10 mouse cellular contexts compared by ENCODE assay signal in the genomic region with DNA sequence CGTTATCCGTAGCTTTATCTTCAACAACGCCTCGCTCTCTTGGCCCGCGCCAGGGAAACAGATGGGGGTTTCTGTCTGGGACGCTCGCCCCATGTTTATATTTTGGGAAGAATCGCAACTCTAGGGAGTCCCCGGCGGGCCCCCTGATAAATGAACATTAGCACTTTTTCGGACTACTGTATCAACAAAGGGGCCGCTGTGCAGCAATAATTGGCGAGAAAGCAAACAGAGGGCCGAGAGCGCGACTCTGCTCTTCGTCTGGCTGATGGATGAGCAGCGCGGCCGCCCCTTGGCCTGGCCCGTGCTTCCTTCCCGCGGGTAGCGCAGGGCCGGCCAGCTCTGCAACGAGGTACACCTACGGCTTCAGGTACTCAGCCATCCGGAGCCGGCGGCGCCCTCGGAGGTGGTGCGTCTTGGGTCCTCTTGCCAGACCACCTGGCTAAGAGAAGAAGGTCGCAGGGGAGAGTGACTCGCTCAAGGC. TPM values are rescaled to one million over a fixed set of nuclear protein-coding genes. Genes with fewer than 3 reads are reported as not detected.
DNase-seq lines count a peak whose midpoint lies in the region; ATAC-seq and TF ChIP-seq lines count a peak whose summit lies in the region.
"Had no signal": no experiment of that assay in that cellular context is flagged by ENCODE, and none has a peak within 500 bp of the region (broad histone marks: within the 10 kb centered on the region; RNA-seq: fewer than 3 reads in every experiment).

No protein-coding gene starts in this region.

- DNase-seq in embryo, embryonic 10 days (ENCODE audit: low spot score): peak; percentile 59
- peak; percentile 42 for DNase-seq in heart, postnatal 4 days
- DNase-seq in gastrocnemius, adult 2 months: no peak
- DNase-seq in left cerebral cortex, adult 9 months (ENCODE audit: low spot score in 2 of 2): no peak

- H3K4me2 ChIP-seq in kidney, embryonic 15.5 days: peak overlapping the region; percentile 37
- H3K4me2 ChIP-seq in kidney, embryonic 16.5 days (replicated peaks; ENCODE audit: low read depth, low read length): no peak overlapping the region
- H3K4me2 ChIP-seq: hindbrain, embryonic 12.5 days had no signal

- H3K9ac ChIP-seq in kidney, embryonic 15.5 days: no peak overlapping the region
- H3K9ac ChIP-seq in kidney, embryonic 16.5 days (replicated peaks; ENCODE audit: low read length): no peak overlapping the region
- H3K9ac ChIP-seq: hindbrain, embryonic 12.5 days had no signal

- peaks cover 17% of the 10 kb centered on the region for H3K4me1 ChIP-seq in kidney, embryonic 15.5 days
- H3K4me1 ChIP-seq in kidney, embryonic 16.5 days (ENCODE audit: insufficient read depth, low read length): peaks cover 7% of the 10 kb centered on the region; the same call in 1 of the 2 replicates
- H3K4me1 ChIP-seq in E14TG2a.4 (replicated peaks; ENCODE audit: low read depth, low read length): peaks cover 40% of the 10 kb centered on the region

- 0 out of 2 replicates have a peak overlapping the region, but pooled peaks have one; percentile 16 for H3K4me3 ChIP-seq in kidney, embryonic 15.5 days (replicated peaks)
- H3K4me3 ChIP-seq in kidney, embryonic 16.5 days (ENCODE audit: low read length): no peak overlapping the region
- H3K4me3 ChIP-seq in E14TG2a.4 (replicated peaks; ENCODE audit: low read length): peak overlapping the region; percentile 60
- no peak overlapping the region for H3K4me3 ChIP-seq in gastrocnemius, adult 2 months
- H3K4me3 ChIP-seq: hindbrain, embryonic 12.5 days had no signal

- intact Hi-C loops in gastrocnemius, adult 2 months (cut with DNase I): no loop called here

- no peak overlapping the region for H3K27ac ChIP-seq in kidney, embryonic 15.5 days
- H3K27ac ChIP-seq in kidney, embryonic 16.5 days (ENCODE audit: low read length): no peak overlapping the region
- H3K27ac ChIP-seq in gastrocnemius, adult 2 months: no peak overlapping the region
- H3K27ac ChIP-seq: hindbrain, embryonic 12.5 days had no signal

- ATAC-seq in kidney, embryonic 15.5 days (replicated peaks; ENCODE audit: low FRiP score): no peak
- ATAC-seq in kidney, embryonic 16.5 days (ENCODE audit: low FRiP score, low TSS enrichment): no peak
- no peak for ATAC-seq in cerebellum, adult (ENCODE audit: insufficient number of reproducible peaks, low FRiP score, low TSS enrichment)

- no peak for TF ChIP-seq CTCF in E14TG2a.4 (conservative IDR thresholded peaks at IDR 0.05; ENCODE audit: low read length)
- no peak for TF ChIP-seq CTCF in gastrocnemius, adult 2 months (IDR thresholded peaks at IDR 0.05)

- whole genome bisulfite sequencing in kidney, embryonic 15.5 days: under 1% methylated on average over 36 of the region's 36 CpGs
- under 1% methylated on average over 36 of the region's 36 CpGs for WGBS in kidney, embryonic 16.5 days

- H3K9me3 ChIP-seq in kidney, embryonic 15.5 days (replicated peaks): no peaks in the 10 kb centered on the region
- no peaks in the 10 kb centered on the region for H3K9me3 ChIP-seq in kidney, embryonic 16.5 days (ENCODE audit: low read length)
- no peaks in the 10 kb centered on the region for H3K9me3 ChIP-seq in E14TG2a.4 (ENCODE audit: low read length)
- H3K9me3 ChIP-seq: hindbrain, embryonic 12.5 days had no signal

- peaks cover 95% of the 10 kb centered on the region for H3K27me3 ChIP-seq in kidney, embryonic 15.5 days
- H3K27me3 ChIP-seq in kidney, embryonic 16.5 days (ENCODE audit: insufficient read depth, low read length): peaks cover 92% of the 10 kb centered on the region
- peaks cover 90% of the 10 kb centered on the region for H3K27me3 ChIP-seq in E14TG2a.4 (ENCODE audit: insufficient read depth, low read length)

- H3K36me3 ChIP-seq in kidney, embryonic 15.5 days: no peaks in the 10 kb centered on the region
- no peaks in the 10 kb centered on the region for H3K36me3 ChIP-seq in kidney, embryonic 16.5 days (ENCODE audit: insufficient read depth, low read length)
- H3K36me3 ChIP-seq in E14TG2a.4 (ENCODE audit: insufficient read depth, low read length): no peaks in the 10 kb centered on the region
- H3K36me3 ChIP-seq: hindbrain, embryonic 12.5 days had no signal

RNA-seq across cellular contexts. Expression of a gene that starts 0.4 kb away (rescaled TPM):
- not detected in 2 replicates for polyA plus RNA-seq in kidney, embryonic 15.5 days (2015; fragmentation: Nextera tagmentation; extraction: Ambion mirVana)
- polyA plus RNA-seq in kidney, embryonic 16.5 days (2015; fragmentation: Nextera tagmentation; extraction: Ambion mirVana): not detected in 2 replicates
- total RNA-seq in heart, postnatal 4 days (2021): 100 to 1,000 TPM; 123 to 128 TPM
- total RNA-seq in gastrocnemius, adult 2 months (2021): not detected
- total RNA-seq: MEL had no signal
- polyA plus RNA-seq: hindbrain, embryonic 12.5 days had no signal

Comparison
In these comparisons a context has a peak if more than half of its experiments do, and no peak if none do; other contexts are left out.
1. H3K4me3 ChIP-seq: peak in kidney, embryonic 15.5 days (single experiment) and E14TG2a.4 (single experiment); none in kidney, embryonic 16.5 days (single experiment) and gastrocnemius, adult 2 months (single experiment).
2. DNase-seq: peak in embryo, embryonic 10 days (single experiment) and heart, postnatal 4 days (single experiment); none in gastrocnemius, adult 2 months (single experiment) and left cerebral cortex, adult 9 months (0 of 2).
3. RNA of a gene that starts 0.4 kb away (total RNA-seq): 123 to 128 TPM in heart, postnatal 4 days; not detected in gastrocnemius, adult 2 months; every median in the first group is over 100 times any median in the second.